Mouse (Mus musculus) gastrocnemius, postnatal 36 days (tissue): ENCODE data around the gene Gm4201. TPM values are rescaled to one million over a fixed set of nuclear protein-coding genes. Genes with fewer than 3 reads are reported as not detected.
"Not testable (repeated sequence)": the region's sequence is repeated elsewhere in the genome, so short reads cannot be mapped to it uniquely, and the experiment has no call there.

Experiments
- DNase-seq, 2 experiments: peaks; one replicate each; pipeline ENCODE4 v3.0.0; 2022
- intact Hi-C: fragments of 180-260 bp; cut with DNase I; formaldehyde crosslinking; loops from one replicate; pipeline ENCODE4 v1.15.1; 2025
- long read RNA-seq, 2 experiments: library from polyadenylated mRNA; stranded (forward); transcript quantifications; one replicate each; pipeline ENCODE4 v2.0.0; 2021
- total RNA-seq, 2 experiments: library from RNA; stranded (reverse); gene quantifications; 2 replicates each; pipeline ENCODE4 v1.2.3; 2021

Gene Gm4201
- total RNA-seq: not detected
- long read RNA-seq, experiment 1: 0 reads
- long read RNA-seq, experiment 2: 0 reads

- DNase-seq, intact Hi-C loops: not testable (repeated sequence)
Measured at GRCm38 (mm10) chr7:22565243-22565642, at the start of gene Gm4201. Gm4201 (minus strand) TSS chr7:22565343.

- intact Hi-C loops, DNase-seq: not testable (repeated sequence)
Measured at GRCm38 (mm10) chr7:22588027-22588426, 22.9 kb upstream of the Gm4201 start, which contains the start of gene Gm4565. Gm4565 (minus strand) TSS chr7:22588127.

GRCm38 (mm10) chr7:22534787-22535186 lies 30.4 kb downstream of the Gm4201 start, which contains the start of gene Gm8677:
Gm8677 (minus strand) TSS chr7:22534887.
- intact Hi-C loops, DNase-seq: not testable (repeated sequence)

GRCm38 (mm10) chr7:22522667-22523066 lies 42.5 kb downstream of the Gm4201 start, which contains the start of gene Vmn1r152:
Vmn1r152 (plus strand) TSS chr7:22522967.
- intact Hi-C loops, DNase-seq: not testable (repeated sequence)

Other genes with a start within 250 kb of the Gm4201 start
- gene Gm4187, start 235.6 kb downstream of the Gm4201 start, total RNA-seq: not detected
- not detected for gene Gm8660, start 194.3 kb downstream of the Gm4201 start, total RNA-seq
- not detected for gene Vmn1r148, start 151.8 kb downstream of the Gm4201 start, total RNA-seq
- not detected for gene Vmn1r149, start 127.1 kb downstream of the Gm4201 start, total RNA-seq
- not detected for gene Gm10665, start 101.3 kb downstream of the Gm4201 start, total RNA-seq
- not detected for gene Vmn1r151, start 65.7 kb downstream of the Gm4201 start, total RNA-seq
- not detected for gene Vmn1r152, start 42.4 kb downstream of the Gm4201 start, total RNA-seq
- not detected for gene Gm8677, start 30.5 kb downstream of the Gm4201 start, total RNA-seq
- gene Gm4565, start 22.8 kb upstream of the Gm4201 start, total RNA-seq: not detected
- gene Vmn1r155, start 92.7 kb upstream of the Gm4201 start, total RNA-seq: not detected
- not detected for gene Gm8693, start 127.0 kb upstream of the Gm4201 start, total RNA-seq
- gene Gm4567, start 154.4 kb upstream of the Gm4201 start, total RNA-seq: not detected
- not detected for gene Vmn1r157, start 196.4 kb upstream of the Gm4201 start, total RNA-seq
- gene Vmn1r158, start 225.4 kb upstream of the Gm4201 start, total RNA-seq: not detected